Mouse (Mus musculus) left cerebral cortex, postnatal 14 days (tissue): ENCODE results near the gene Tmem267. TPM values are rescaled to one million over a fixed set of nuclear protein-coding genes. Genes with fewer than 3 reads are reported as not detected.
A peak's percentile ranks its signal among the peaks of the same experiment; 100 is the strongest.
"Not testable (repeated sequence)": the region's sequence is repeated elsewhere in the genome, so short reads cannot be mapped to it uniquely, and the experiment has no call there.

Source experiments
- DNase-seq, 2 experiments: peaks; one replicate each; pipeline ENCODE4 v3.0.0; 2021 to 2022; ENCODE audit warnings: low spot score in 2 of 2, mixed read lengths in 1 of 2
- intact Hi-C: fragments of 180-260 bp; cut with DNase I; formaldehyde crosslinking; loops from one replicate; pipeline ENCODE4 v1.15.1; 2025
- total RNA-seq, 2 experiments: library from RNA; stranded (reverse); gene quantifications; 2 replicates each; pipeline ENCODE4 v1.2.3; 2021

The Tmem267 gene
- total RNA-seq, 2 experiments from 2014 or later, result 19.2 to 25.0 TPM

- DNase-seq, intact Hi-C loops: not testable (repeated sequence)
Measured at GRCm38 (mm10) chr13:119602688-119603331, 115.0 kb downstream of the Tmem267 start.

DNA sequence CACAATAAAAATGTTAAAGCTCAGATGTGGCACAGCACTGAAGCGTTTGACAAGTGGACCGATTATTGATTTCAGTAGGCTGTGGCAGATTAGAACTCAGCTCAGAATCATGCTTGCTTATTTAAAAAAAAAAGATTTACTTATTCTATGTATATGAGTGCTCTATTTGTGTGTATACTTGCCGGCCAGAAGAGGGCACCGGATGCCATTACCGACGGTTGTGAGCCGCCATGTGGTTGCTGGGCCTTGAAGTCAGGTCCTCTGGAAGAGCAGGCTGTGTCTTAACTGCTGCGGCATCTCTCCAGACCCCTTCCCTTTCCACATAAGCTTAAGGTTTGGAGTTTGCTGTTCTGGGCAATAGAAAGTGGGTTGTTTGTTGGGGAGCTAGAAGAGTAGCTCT is 116.1 kb downstream of the Tmem267 start:
- intact Hi-C loops, DNase-seq: not testable (repeated sequence)

DNA sequence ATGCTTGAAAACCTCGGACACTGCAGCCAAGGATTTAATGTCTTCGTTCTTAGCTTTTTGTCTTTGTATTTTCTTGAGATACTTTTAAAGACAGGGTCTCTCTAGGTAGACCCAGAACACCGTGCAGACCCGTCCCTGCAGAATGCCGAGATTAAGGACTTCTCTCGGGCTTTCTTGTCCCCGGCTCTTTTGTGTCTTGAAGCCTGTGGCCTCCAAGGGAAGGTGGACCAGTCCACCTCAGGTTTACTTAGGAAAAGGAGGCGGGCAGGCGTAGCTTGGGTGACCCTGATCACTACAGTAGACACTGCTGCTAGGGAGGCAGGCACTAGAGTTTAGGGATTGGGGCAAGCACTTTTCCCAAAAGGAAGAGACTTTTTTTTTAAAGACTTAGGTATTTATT is 116.5 kb downstream of the Tmem267 start:
- intact Hi-C loops, DNase-seq: not testable (repeated sequence)

GRCm38 (mm10) chr13:119618841-119619240 is 131.0 kb downstream of the Tmem267 start:
- intact Hi-C loops, result no loop called here
- DNase-seq, result no peak

- DNase-seq, result peak; percentile 15 to 55
- intact Hi-C loops, result no loop called here
Measured at GRCm38 (mm10) chr13:119619735-119620134, 131.9 kb downstream of the Tmem267 start.

GRCm38 (mm10) chr13:119623634-119624033 is 135.8 kb downstream of the Tmem267 start, which contains the start of gene Ccl28:
TSS of gene Ccl28 (plus strand) at chr13:119623819.
- DNase-seq, result no peak
- intact Hi-C loops, result no loop called here

GRCm38 (mm10) chr13:119625952-119626351 is 138.1 kb downstream of the Tmem267 start:
- intact Hi-C loops, DNase-seq: not testable (repeated sequence)

DNA sequence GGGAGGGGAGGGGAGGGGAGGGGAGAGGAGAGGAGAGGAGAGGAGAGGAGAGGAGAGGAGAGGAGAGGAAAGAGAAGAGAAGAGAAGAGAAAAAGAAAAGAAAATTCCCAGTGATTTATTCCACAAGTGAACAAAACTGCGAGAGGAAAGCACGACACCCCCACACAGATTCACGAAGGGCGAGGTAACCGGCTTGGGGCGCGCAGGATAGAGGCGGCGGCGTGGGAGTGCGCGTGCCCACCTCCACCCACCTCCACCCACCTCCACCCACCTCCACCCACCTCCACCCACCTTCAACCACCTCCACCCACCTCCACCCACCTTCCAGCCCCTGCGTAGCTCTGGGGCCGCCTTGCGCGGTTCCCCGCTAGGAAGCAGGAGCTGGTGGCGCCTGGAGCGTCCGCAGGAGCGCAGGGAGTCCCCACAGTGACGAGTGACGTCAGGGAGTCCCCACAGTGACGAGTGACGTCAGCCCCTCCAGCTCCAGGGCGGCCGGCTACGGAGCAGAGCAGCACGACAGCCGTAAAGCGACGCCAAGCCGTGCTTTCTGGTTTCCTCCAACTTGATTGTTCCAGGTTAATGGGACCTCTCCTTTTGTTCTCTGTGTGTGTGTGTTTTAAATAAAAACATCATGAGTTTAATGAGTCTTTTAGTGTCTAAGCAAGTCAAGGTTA is 143.8 kb downstream of the Tmem267 start:
- intact Hi-C loops, result no loop called here
- DNase-seq, result peak; percentile 88 to 89

DNA sequence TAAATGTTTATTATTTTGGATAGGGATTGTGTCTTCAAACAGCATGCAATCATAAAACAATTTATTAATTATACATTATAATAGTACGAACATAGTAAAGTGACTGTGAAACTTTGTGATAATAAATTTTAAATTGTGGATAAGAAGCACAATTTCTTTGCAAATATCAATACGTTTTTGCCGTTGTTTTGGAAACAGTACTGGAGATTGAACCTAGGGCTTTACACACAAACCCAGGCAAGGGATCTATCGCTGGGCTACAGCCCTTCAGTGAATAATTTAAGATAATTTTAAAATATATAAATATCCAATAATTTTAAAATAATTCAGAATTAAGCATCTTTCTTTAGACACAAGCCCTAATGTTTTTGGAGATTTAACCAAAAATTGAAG is 144.3 kb downstream of the Tmem267 start:
- intact Hi-C loops, result no loop called here
- no peak for DNase-seq

- intact Hi-C loops, result no loop called here
- no peak for DNase-seq
Measured at GRCm38 (mm10) chr13:119635496-119635895, 147.7 kb downstream of the Tmem267 start.

DNA sequence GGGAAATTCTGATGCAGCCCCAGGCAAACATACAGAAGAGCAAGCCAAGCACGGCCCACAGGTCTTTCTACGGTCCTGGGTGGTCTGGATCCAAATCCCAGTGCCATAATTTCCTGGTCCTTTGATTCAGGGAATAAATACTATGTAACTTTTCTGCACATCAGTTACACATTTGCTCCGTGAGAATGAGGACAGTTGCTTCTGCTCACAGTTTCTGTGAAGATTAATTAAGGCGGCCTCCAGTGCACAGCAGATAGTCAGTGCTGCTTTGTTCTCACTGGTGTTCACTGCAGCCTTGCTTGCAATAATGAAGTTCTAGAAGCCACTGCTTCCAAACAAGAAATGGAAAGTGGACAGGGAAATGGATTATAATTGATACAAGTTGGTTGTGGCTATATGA is 150.0 kb downstream of the Tmem267 start:
- intact Hi-C loops, result no loop called here
- no peak for DNase-seq

GRCm38 (mm10) chr13:119638449-119638848 is 150.6 kb downstream of the Tmem267 start:
- intact Hi-C loops, result no loop called here
- no peak for DNase-seq

DNA sequence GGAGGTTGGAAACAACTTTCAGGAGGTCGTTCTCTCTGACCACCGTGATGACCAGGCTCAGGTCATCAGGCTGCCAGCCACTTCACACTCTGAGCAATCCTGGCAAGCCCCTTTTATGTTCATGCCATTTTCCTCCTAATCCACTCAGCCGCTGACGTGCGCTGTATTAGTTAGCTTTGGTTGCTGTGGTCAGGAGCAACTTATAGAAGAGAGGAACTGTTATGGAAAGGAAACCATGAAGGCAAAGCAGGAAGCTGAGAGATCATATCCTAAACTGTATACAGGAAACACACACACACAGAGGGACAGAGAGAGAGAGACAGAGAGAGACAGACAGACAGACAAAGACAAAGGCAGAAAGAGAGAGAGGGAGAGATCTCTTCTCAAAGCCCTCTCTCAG is 151.5 kb downstream of the Tmem267 start:
- intact Hi-C loops, result no loop called here
- DNase-seq, result no peak

- peak in 1 of 2 experiments; percentile 45 for DNase-seq
- intact Hi-C loops, result loop anchor here (5.0 kb wide), 1 partner anchor 82 kb away; no protein-coding TSS in a partner anchor
Measured at GRCm38 (mm10) chr13:119640504-119640903, 152.7 kb downstream of the Tmem267 start.

GRCm38 (mm10) chr13:119641145-119641544 is 153.3 kb downstream of the Tmem267 start:
- intact Hi-C loops, result loop anchor here (5.0 kb wide), 1 partner anchor 81 kb away; no protein-coding TSS in a partner anchor
- DNase-seq, result no peak

- DNase-seq, result no peak
- intact Hi-C loops, result loop anchor here (5.0 kb wide), 1 partner anchor 78 kb away; no protein-coding TSS in a partner anchor
Measured at GRCm38 (mm10) chr13:119644769-119645168, 156.9 kb downstream of the Tmem267 start.

- no peak for DNase-seq
- intact Hi-C loops, result no loop called here
Measured at GRCm38 (mm10) chr13:119646511-119646910, 158.7 kb downstream of the Tmem267 start.

- DNase-seq, result peak; percentile 59 to 70
Measured at GRCm38 (mm10) chr13:119648891-119649698, 161.3 kb downstream of the Tmem267 start.

DNA sequence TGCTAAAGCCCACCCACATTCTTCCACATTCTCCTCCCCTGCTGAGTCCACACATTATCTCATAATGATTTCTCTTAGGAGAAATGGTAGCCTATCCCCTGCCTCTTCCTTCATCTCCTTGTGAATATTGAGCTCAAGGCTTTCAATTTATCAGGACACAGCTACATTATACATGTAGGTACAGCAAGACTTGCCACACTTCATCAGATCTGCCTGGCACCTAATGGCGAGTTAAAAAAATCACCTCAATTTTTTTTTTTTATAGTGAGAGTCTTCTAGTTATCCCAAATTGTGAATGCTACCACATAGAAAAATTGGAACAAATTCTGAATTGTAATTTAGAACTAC is 161.8 kb downstream of the Tmem267 start:
- intact Hi-C loops, result no loop called here
- no peak for DNase-seq

More at GRCm38 (mm10) chr13:119648891-119649698, 161.3 kb downstream of the Tmem267 start:
- intact Hi-C loops, result no loop called here

GRCm38 (mm10) chr13:119654734-119655133 is 166.9 kb downstream of the Tmem267 start:
- intact Hi-C loops, result no loop called here
- DNase-seq, result peak in 1 of 2 experiments; percentile 48
